Mouse (Mus musculus) mature B cell (primary cell): ENCODE results near the gene Cmss1.

Source experiments
- in situ Hi-C: fragments of 300-500 bp; cut with MboI; formaldehyde crosslinking; loops from 2 replicates; pipeline ENCODE4 v1.14.3; 2019

Cmss1 gene

GRCm38 (mm10) chr16:57301512-57302115 lies 305.1 kb downstream of the Cmss1 start:
- in situ Hi-C loops = no loop called here

- in situ Hi-C loops = no loop called here
These were observed 311.3 kb downstream of the Cmss1 start for GRCm38 (mm10) chr16:57295216-57295934.

GRCm38 (mm10) chr16:57292765-57293164 lies 313.9 kb downstream of the Cmss1 start, which contains the start of gene Tmem30c:
Tmem30c (minus strand) TSS chr16:57292865.
- in situ Hi-C loops = no loop called here

- in situ Hi-C loops = no loop called here
These were observed 314.4 kb downstream of the Cmss1 start for GRCm38 (mm10) chr16:57292296-57292695.

GRCm38 (mm10) chr16:57291696-57292095 lies 315.0 kb downstream of the Cmss1 start:
- in situ Hi-C loops = no loop called here

GRCm38 (mm10) chr16:57281417-57281816 lies 325.2 kb downstream of the Cmss1 start:
- in situ Hi-C loops = no loop called here

GRCm38 (mm10) chr16:57280221-57281217 lies 326.1 kb downstream of the Cmss1 start:
- in situ Hi-C loops = no loop called here

GRCm38 (mm10) chr16:57278976-57279626 lies 327.6 kb downstream of the Cmss1 start:
- in situ Hi-C loops = no loop called here

GRCm38 (mm10) chr16:57269751-57270150 lies 336.9 kb downstream of the Cmss1 start:
- in situ Hi-C loops = no loop called here

GRCm38 (mm10) chr16:57268058-57268841 lies 338.4 kb downstream of the Cmss1 start:
- in situ Hi-C loops = no loop called here

GRCm38 (mm10) chr16:57267068-57267467 lies 339.6 kb downstream of the Cmss1 start:
- in situ Hi-C loops = no loop called here

- in situ Hi-C loops = no loop called here
These were observed 346.5 kb downstream of the Cmss1 start for GRCm38 (mm10) chr16:57260152-57260551.

- in situ Hi-C loops = no loop called here
These were observed 347.1 kb downstream of the Cmss1 start for GRCm38 (mm10) chr16:57259356-57260083.
